Mouse (Mus musculus): Measurements from ENCODE around the gene Dock4. TPM values are rescaled to one million over a fixed set of nuclear protein-coding genes. Genes with fewer than 3 reads are reported as not detected.

Gene Dock4
- polyA plus RNA-seq, 1 experiment, result 41.2 TPM

DNA sequence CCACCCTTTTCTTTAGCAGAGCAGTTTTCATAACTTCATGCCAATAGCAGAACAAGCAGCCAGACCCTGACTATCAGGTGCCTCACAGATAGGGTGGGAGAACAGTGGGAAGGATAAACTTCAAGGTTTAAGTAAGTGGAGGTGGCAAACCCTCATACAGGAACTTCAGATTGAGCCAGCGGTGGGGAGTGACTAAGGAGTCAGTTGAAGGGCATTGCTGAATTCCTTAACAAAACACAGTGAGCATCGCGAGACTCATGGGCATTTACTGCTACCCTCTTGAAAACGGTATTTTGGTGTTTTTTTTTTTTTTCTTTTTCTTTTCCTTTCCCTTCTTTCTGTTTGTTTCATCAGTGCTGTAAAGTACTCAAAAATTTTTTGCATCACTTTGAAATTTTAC is 148.4 kb downstream of the Dock4 start:
- no peak for TF ChIP-seq POLR2A (IDR thresholded peaks at IDR 0.05; ENCODE audit: extremely low read depth, insufficient read depth, low read length)
- TF ChIP-seq CTCF (IDR thresholded peaks at IDR 0.05; ENCODE audit: extremely low read depth, insufficient read depth, low read length), result no peak
- H3K4me3 ChIP-seq (ENCODE audit: insufficient read depth, low read length), result no peak overlapping the region
- 0 out of 2 replicates have a peak overlapping the region, but pooled peaks have one; percentile 40 for H3K27ac ChIP-seq (ENCODE audit: insufficient read depth, low read length)
- peaks cover 14% of the 10 kb centered on the region for H3K4me1 ChIP-seq (ENCODE audit: control insufficient read depth, insufficient read depth, low read length)

DNA sequence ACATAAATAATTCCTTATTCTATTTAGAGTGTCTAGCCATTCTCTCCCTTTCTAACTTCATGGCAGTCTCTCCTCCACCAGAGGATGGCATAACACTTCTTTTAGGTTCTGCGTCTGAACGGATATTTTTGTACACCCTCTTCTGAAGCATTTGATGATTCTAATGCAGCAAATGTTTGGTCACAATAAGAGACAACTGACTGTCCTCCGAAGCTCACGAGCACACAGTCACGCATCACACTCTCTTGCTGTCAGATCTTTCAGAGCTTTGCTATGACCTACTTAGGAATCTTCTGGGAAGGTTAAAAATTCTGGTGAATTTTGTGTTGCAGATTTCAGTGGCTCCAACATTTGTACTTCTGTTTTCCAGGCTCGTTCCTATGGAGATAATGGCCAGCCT is 149.7 kb downstream of the Dock4 start:
- peak overlapping the region; percentile 96 for H3K27ac ChIP-seq (ENCODE audit: insufficient read depth, low read length)

GRCm38 (mm10) chr12:40596020-40596419 is 150.3 kb downstream of the Dock4 start:
- no peak overlapping the region for H3K4me3 ChIP-seq (ENCODE audit: insufficient read depth, low read length)
- peaks cover 14% of the 10 kb centered on the region for H3K4me1 ChIP-seq (ENCODE audit: control insufficient read depth, insufficient read depth, low read length)
- peak overlapping the region; percentile 60; the same call in 1 of the 2 replicates for H3K27ac ChIP-seq (ENCODE audit: insufficient read depth, low read length)
- TF ChIP-seq CTCF (IDR thresholded peaks at IDR 0.05; ENCODE audit: extremely low read depth, insufficient read depth, low read length), result no peak
- TF ChIP-seq POLR2A (IDR thresholded peaks at IDR 0.05; ENCODE audit: extremely low read depth, insufficient read depth, low read length), result no peak

More for the DNA sequence above, 149.7 kb downstream of the Dock4 start:
- Histone ChIP-seq H3K4me1 (ENCODE audit: control insufficient read depth, insufficient read depth, low read length) (peaks cover 14% of the 10 kb centered on the region), H3K4me3 (ENCODE audit: insufficient read depth, low read length) (no peak overlapping the region)
- TF ChIP-seq POLR2A (IDR thresholded peaks at IDR 0.05; ENCODE audit: extremely low read depth, insufficient read depth, low read length) (no peak), CTCF (IDR thresholded peaks at IDR 0.05; ENCODE audit: extremely low read depth, insufficient read depth, low read length) (no peak)

DNA sequence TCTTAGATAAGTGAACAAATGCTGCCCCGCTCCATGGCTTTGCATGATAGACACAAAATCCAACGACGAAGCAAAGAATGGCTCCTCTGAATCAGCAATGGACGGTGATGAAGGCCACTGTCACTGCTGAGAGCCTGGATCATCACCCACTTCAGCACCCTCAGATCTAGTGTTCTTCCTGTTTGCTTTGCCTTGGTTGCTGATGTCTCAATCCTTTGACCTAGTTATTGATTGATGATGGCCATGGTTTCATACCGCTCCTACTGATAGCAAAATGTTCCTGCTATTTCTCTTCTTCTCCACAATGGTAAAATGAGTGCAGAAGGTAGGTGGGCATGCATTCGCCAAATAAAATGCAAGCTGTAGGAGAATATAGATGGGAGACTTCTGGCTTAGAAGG is 150.7 kb downstream of the Dock4 start:
- H3K4me3 ChIP-seq (ENCODE audit: insufficient read depth, low read length), result no peak overlapping the region
- TF ChIP-seq CTCF (IDR thresholded peaks at IDR 0.05; ENCODE audit: extremely low read depth, insufficient read depth, low read length), result no peak
- no peak for TF ChIP-seq POLR2A (IDR thresholded peaks at IDR 0.05; ENCODE audit: extremely low read depth, insufficient read depth, low read length)
- peaks cover 14% of the 10 kb centered on the region for H3K4me1 ChIP-seq (ENCODE audit: control insufficient read depth, insufficient read depth, low read length)
- H3K27ac ChIP-seq (ENCODE audit: insufficient read depth, low read length), result peak overlapping the region; percentile 60; the same call in 1 of the 2 replicates

GRCm38 (mm10) chr12:40599952-40600351 is 154.2 kb downstream of the Dock4 start:
- Histone ChIP-seq H3K27ac (ENCODE audit: insufficient read depth, low read length) (no peak overlapping the region), H3K4me1 (ENCODE audit: control insufficient read depth, insufficient read depth, low read length) (peaks cover 12% of the 10 kb centered on the region)
- no peak for TF ChIP-seq CTCF (IDR thresholded peaks at IDR 0.05; ENCODE audit: extremely low read depth, insufficient read depth, low read length)
- TF ChIP-seq POLR2A (IDR thresholded peaks at IDR 0.05; ENCODE audit: extremely low read depth, insufficient read depth, low read length), result no peak

GRCm38 (mm10) chr12:40605565-40605964 is 159.8 kb downstream of the Dock4 start:
- Histone ChIP-seq H3K27ac (ENCODE audit: insufficient read depth, low read length) (no peak overlapping the region), H3K4me3 (ENCODE audit: insufficient read depth, low read length) (no peak overlapping the region), H3K4me1 (ENCODE audit: control insufficient read depth, insufficient read depth, low read length) (no peaks in the 10 kb centered on the region)
- no peak for TF ChIP-seq POLR2A (IDR thresholded peaks at IDR 0.05; ENCODE audit: extremely low read depth, insufficient read depth, low read length)
- TF ChIP-seq CTCF (IDR thresholded peaks at IDR 0.05; ENCODE audit: extremely low read depth, insufficient read depth, low read length), result no peak

More at GRCm38 (mm10) chr12:40599952-40600351, 154.2 kb downstream of the Dock4 start:
- no peak overlapping the region for H3K4me3 ChIP-seq (ENCODE audit: insufficient read depth, low read length)

DNA sequence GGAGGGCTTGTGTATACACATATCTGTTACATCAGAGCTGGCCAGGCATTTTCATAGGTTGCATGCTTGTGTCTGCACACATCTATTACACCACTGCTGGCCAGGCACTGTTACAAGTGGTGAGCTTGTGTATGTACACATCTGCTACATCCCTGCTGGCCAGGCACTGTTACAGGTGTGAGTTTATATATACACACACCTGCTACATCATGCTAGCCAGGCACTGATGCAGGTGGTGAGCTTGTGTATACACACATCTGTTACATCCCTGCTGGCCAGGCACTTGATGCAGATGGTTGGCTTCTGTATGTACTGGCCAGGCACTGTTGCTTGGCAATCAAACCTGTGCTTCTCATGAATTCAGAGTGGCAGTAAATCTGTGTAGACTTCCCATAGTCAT is 177.2 kb downstream of the Dock4 start:
- no peaks in the 10 kb centered on the region; the same call in 1 of the 2 replicates for H3K4me1 ChIP-seq (ENCODE audit: control insufficient read depth, insufficient read depth, low read length)
- H3K4me3 ChIP-seq (ENCODE audit: insufficient read depth, low read length), result no peak overlapping the region
- no peak overlapping the region for H3K27ac ChIP-seq (ENCODE audit: insufficient read depth, low read length)
- no peak for TF ChIP-seq POLR2A (IDR thresholded peaks at IDR 0.05; ENCODE audit: extremely low read depth, insufficient read depth, low read length)
- TF ChIP-seq CTCF (IDR thresholded peaks at IDR 0.05; ENCODE audit: extremely low read depth, insufficient read depth, low read length), result no peak

GRCm38 (mm10) chr12:40626521-40626920 is 180.8 kb downstream of the Dock4 start:
- no peak overlapping the region for H3K27ac ChIP-seq (ENCODE audit: insufficient read depth, low read length)
- no peak for TF ChIP-seq CTCF (IDR thresholded peaks at IDR 0.05; ENCODE audit: extremely low read depth, insufficient read depth, low read length)
- TF ChIP-seq POLR2A (IDR thresholded peaks at IDR 0.05; ENCODE audit: extremely low read depth, insufficient read depth, low read length), result no peak
- no peak overlapping the region for H3K4me3 ChIP-seq (ENCODE audit: insufficient read depth, low read length)
- H3K4me1 ChIP-seq (ENCODE audit: control insufficient read depth, insufficient read depth, low read length), result no peaks in the 10 kb centered on the region; the same call in 1 of the 2 replicates

DNA sequence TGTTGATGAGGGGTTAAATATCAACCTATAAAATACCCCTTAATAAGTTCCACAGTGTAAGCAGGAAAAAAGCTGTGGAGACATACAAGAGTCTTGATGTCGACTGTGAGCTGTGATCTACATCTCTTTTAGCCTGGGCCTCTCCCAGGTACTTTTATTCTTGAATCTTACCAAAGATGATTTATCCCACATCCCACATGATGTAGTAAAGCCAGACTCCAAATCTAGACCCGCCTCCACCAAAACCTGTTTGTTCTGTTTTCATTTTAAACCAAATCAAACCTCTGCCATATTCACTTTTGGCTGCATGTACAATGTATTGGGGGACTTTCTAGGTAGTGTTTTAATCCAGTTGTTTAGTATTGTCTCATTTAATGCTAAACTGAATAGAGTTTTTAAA is 187.5 kb downstream of the Dock4 start:
- H3K27ac ChIP-seq (ENCODE audit: insufficient read depth, low read length), result no peak overlapping the region
- H3K4me1 ChIP-seq (ENCODE audit: control insufficient read depth, insufficient read depth, low read length), result no peaks in the 10 kb centered on the region; the same call in 1 of the 2 replicates
- no peak overlapping the region for H3K4me3 ChIP-seq (ENCODE audit: insufficient read depth, low read length)
- TF ChIP-seq CTCF (IDR thresholded peaks at IDR 0.05; ENCODE audit: extremely low read depth, insufficient read depth, low read length), result no peak
- TF ChIP-seq POLR2A (IDR thresholded peaks at IDR 0.05; ENCODE audit: extremely low read depth, insufficient read depth, low read length), result no peak

DNA sequence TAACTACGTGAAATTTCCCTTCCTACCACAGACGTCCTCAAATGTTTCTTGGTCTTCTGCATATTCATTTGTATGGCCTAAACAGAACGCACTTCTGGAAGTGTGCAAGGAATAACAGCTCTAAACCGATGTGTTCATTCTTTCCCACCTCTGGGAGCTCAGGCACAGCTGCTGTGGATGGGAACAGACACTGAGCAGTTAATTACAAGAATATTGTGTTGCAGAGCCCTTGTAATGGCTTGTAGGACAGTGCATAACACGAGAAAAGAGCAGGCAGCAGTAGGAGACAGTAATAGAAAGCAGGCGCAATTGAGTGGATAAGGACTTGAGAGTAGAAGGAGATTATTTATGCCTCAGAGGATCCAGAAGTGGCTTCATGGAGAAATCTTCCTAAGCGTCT is 188.4 kb downstream of the Dock4 start:
- TF ChIP-seq CTCF (IDR thresholded peaks at IDR 0.05; ENCODE audit: extremely low read depth, insufficient read depth, low read length), result no peak
- TF ChIP-seq POLR2A (IDR thresholded peaks at IDR 0.05; ENCODE audit: extremely low read depth, insufficient read depth, low read length), result no peak
- Histone ChIP-seq H3K27ac (ENCODE audit: insufficient read depth, low read length) (no peak overlapping the region), H3K4me3 (ENCODE audit: insufficient read depth, low read length) (no peak overlapping the region), H3K4me1 (ENCODE audit: control insufficient read depth, insufficient read depth, low read length) (no peaks in the 10 kb centered on the region; the same call in 1 of the 2 replicates)

All from cortical plate, adult 2 months (tissue).